Mouse (Mus musculus) adrenal gland, postnatal 14 days (tissue): ENCODE measurements around the gene C2cd5. TPM values are rescaled to one million over a fixed set of nuclear protein-coding genes. Genes with fewer than 3 reads are reported as not detected.
"Not testable (repeated sequence)": the region's sequence is repeated elsewhere in the genome, so short reads cannot be mapped to it uniquely, and the experiment has no call there.

ENCODE experiments used
- DNase-seq: peaks from one replicate; pipeline ENCODE4 v3.0.0; 2021; ENCODE audit warnings: mixed read lengths
- total RNA-seq: library from RNA; stranded (reverse); gene quantifications from 2 replicates; pipeline ENCODE4 v1.2.3, GENCODE M21; 2021

Gene C2cd5
- total RNA-seq, 1 experiment from 2014 or later: 18.5 TPM

GRCm38 (mm10) chr6:143020146-143020545, 79.8 kb downstream of the C2cd5 start:
- DNase-seq: no peak

GRCm38 (mm10) chr6:143012513-143013215, 87.3 kb downstream of the C2cd5 start:
- DNase-seq: no peak

GRCm38 (mm10) chr6:143008865-143009264, 91.1 kb downstream of the C2cd5 start:
- no peak for DNase-seq

- DNase-seq: not testable (repeated sequence)
Observed at GRCm38 (mm10) chr6:143005209-143005608, 94.7 kb downstream of the C2cd5 start.

DNA sequence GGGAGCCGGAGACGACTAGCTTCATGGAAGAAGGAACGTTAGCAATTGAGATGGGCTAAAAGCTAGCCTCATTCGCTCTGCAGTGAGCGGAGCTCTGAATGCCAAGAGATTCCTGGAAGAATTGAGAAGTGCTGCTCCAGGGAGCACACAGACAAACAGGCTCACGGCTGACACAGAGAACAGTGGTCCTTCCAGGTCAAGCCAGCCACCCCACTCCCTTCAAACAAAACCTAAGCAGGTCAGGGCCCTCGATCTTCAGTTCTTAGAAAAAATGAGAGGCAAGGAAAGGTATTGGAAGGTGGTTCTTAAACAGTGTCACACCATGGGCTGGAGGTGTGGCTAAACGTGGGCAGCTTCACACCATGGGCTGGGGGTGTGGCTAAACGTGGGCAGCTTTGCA, 95.1 kb downstream of the C2cd5 start:
- DNase-seq: no peak

GRCm38 (mm10) chr6:142998221-142998999, 101.5 kb downstream of the C2cd5 start:
- DNase-seq: peak; percentile 47

GRCm38 (mm10) chr6:142996887-142997286, 103.1 kb downstream of the C2cd5 start:
- DNase-seq: no peak

DNA sequence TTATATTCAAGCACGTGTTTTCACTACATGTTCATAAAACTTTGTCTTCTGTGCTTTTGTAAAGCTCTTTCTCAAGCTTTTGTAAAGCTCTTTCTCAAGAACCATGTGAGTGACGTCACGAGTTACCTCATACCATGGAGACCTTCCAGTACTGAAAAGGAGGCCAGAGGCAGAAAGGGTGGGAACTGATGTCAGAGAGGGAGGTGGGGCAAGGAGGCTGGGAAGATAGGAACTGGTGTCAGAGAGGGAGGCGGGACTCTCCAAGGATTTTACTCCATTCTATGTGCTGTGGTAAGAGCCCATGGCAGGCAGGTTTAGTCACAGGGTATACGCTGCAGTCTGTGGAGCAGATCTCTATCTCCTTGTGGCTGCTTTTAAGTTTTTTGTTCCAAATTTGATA, 104.4 kb downstream of the C2cd5 start:
- DNase-seq: peak; percentile 68

GRCm38 (mm10) chr6:142994821-142995220, 105.1 kb downstream of the C2cd5 start:
- no peak for DNase-seq

DNA sequence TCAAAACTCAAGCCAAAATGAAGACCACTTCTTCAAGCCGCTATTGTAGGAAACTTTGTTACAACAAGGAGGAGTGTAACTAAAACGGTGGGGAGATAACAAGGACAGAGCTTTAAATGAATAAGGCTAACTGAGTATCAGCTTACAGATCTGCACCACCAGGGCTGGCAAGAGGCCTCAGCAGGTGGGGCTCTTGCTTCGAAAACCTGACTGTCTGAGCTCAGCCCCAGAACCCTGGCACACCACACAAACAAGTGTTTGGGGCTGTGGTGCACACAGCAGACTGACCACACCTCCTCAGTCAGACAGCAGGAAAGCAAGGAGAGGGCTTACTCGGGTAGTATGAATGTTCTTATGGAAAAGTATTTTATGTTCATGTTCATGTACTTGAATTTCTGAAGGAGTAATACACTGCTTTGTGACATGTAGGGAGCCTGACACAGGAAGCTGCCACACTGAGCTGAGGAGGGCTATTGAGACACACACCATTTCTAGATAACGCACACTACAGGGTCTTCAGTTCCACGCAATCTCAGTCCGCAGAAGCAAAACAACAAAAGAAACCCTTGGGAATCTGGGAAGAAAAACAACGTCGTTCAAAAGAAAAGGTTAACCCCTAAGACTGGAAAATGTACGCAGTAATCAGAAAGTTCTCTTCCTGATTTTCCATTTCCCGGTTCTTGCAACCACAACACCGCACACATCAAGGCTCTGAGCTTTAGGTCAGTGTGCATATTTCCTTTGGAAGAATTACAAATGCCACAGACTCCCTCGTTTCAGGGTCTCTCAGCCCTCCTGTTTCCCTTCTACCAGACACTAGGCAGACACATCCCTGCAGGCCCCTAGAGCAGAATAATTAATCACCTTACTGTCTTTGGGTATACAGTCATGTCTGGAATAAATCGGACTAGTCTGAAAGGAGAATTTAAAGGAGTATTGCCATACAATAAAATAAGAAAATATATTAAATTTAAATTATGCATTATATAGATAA, 105.9 kb downstream of the C2cd5 start:
- no peak for DNase-seq

- DNase-seq: no peak
Observed at GRCm38 (mm10) chr6:142992971-142993370, 107.0 kb downstream of the C2cd5 start.

GRCm38 (mm10) chr6:142992099-142992498, 107.8 kb downstream of the C2cd5 start:
- DNase-seq: no peak

- DNase-seq: no peak
Observed at GRCm38 (mm10) chr6:142991391-142992059, 108.4 kb downstream of the C2cd5 start.

- DNase-seq: no peak
Observed at GRCm38 (mm10) chr6:142990516-142990915, 109.4 kb downstream of the C2cd5 start.

DNA sequence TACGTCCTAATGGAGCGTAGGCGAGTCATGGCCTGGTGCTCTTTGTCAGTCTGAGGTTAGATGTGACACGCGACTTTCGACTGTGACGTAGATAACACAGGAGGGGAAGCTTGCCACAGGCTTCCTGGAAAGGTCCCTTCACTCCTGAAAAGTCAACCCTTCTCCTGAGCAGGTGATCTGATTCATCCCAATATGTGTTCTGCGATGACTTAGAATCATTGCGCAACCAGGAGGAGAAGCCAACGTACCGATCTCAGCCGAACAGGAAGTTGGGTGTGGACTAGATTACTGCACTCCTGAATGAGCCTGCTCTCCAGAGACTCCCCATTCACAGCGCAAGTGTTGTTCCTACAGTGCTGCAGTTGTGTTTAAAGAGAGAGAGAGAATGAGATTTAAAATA, 110.4 kb downstream of the C2cd5 start:
- no peak for DNase-seq

GRCm38 (mm10) chr6:142988753-142989152, 111.2 kb downstream of the C2cd5 start:
- peak; percentile 83 for DNase-seq

GRCm38 (mm10) chr6:142988231-142988630, 111.7 kb downstream of the C2cd5 start:
- DNase-seq: no peak

GRCm38 (mm10) chr6:142987616-142988015, 112.3 kb downstream of the C2cd5 start:
- no peak for DNase-seq

GRCm38 (mm10) chr6:142986706-142987105, 113.2 kb downstream of the C2cd5 start:
- DNase-seq: not testable (repeated sequence)

GRCm38 (mm10) chr6:142985561-142986238, 114.2 kb downstream of the C2cd5 start:
- DNase-seq: not testable (repeated sequence)
